Mouse (Mus musculus) left cerebral cortex, adult 2 months (tissue): ENCODE measurements around the gene Blm. TPM values are rescaled to one million over a fixed set of nuclear protein-coding genes. Genes with fewer than 3 reads are reported as not detected.

Experiments used
- DNase-seq, 2 experiments: peaks; one replicate each; pipeline ENCODE4 v3.0.0; 2021 to 2022; ENCODE audit warnings: low spot score in 2 of 2, mixed read lengths in 1 of 2; ENCODE audit errors: extremely low spot score in 1 of 2
- H3K27ac ChIP-seq: fragments of 200-600 bp; 2 replicates; pipeline ENCODE4 v1.8.1; 2022
- H3K4me3 ChIP-seq: fragments of 200-600 bp; 2 replicates; pipeline ENCODE4 v1.8.1; 2022
- CTCF ChIP-seq: fragments of 200-600 bp; IDR thresholded peaks from 2 replicates; pipeline ENCODE4 v1.8.1; 2022; ENCODE audit warnings: antibody characterized with exemption, mild to moderate bottlenecking, moderate library complexity
- intact Hi-C: fragments of 180-260 bp; cut with DNase I; formaldehyde crosslinking; loops from one replicate; pipeline ENCODE4 v1.15.1; 2025
- long read RNA-seq, 2 experiments: library from polyadenylated mRNA; stranded (forward); transcript quantifications; one replicate each; pipeline ENCODE4 v2.0.0; 2021; ENCODE audit warnings: borderline mapping rate in 2 of 2
- total RNA-seq, 2 experiments: library from RNA; stranded (reverse); gene quantifications; 2 replicates each; pipeline ENCODE4 v1.2.3; 2021

The Blm gene
- 1 to 10 TPM; 2.9 to 6.9 TPM for total RNA-seq
- long read RNA-seq, experiment 1, full-length matches to known transcripts: 3 of 5 reads
- long read RNA-seq, experiment 1, partial matches to known transcripts: 0 of 5 reads
- long read RNA-seq, experiment 1, other reads (novel, unspliced or antisense): 2 of 5 reads
- long read RNA-seq, experiment 2: 0 reads

- intact Hi-C loops: loop anchor here (5.0 kb wide), 1 partner anchor 138 kb away; no protein-coding TSS in a partner anchor
- TF ChIP-seq CTCF: no peak; the same call in 1 of the 2 replicates
- peak; percentile 95 to 96 for DNase-seq
- Histone ChIP-seq H3K4me3 (peak within 1 kb of the TSS; percentile 61), H3K27ac (peak within 1 kb of the TSS; percentile 73)
Observed at GRCm38 (mm10) chr7:80535009-80535744, at the start of gene Blm. Gene Blm, minus strand, starts transcription at chr7:80535119.

- peak; percentile 46 to 55 for DNase-seq
- intact Hi-C loops: loop anchor here (1.0 to 10.0 kb wide), 2 partner anchors 198 to 449 kb away; no protein-coding TSS in a partner anchor
- H3K27ac ChIP-seq: no peak overlapping the region
- peak; percentile 88 for TF ChIP-seq CTCF
- no peak overlapping the region for H3K4me3 ChIP-seq
Observed at GRCm38 (mm10) chr7:80583981-80584380, 49.1 kb upstream of the Blm start.

- intact Hi-C loops: loop anchor here (10.0 kb wide), 1 partner anchor 448 kb away; no protein-coding TSS in a partner anchor
- no peak for TF ChIP-seq CTCF
- no peak overlapping the region for H3K4me3 ChIP-seq
Observed at GRCm38 (mm10) chr7:80582821-80583451, 48.0 kb upstream of the Blm start.

GRCm38 (mm10) chr7:80580368-80580767 lies 45.4 kb upstream of the Blm start:
- DNase-seq: peak; percentile 36 to 42
- no peak overlapping the region for H3K4me3 ChIP-seq
- H3K27ac ChIP-seq: no peak overlapping the region
- TF ChIP-seq CTCF: peak; percentile 75
- intact Hi-C loops: loop anchor here (1.0 to 10.0 kb wide), 2 partner anchors 194 to 446 kb away; no protein-coding TSS in a partner anchor

More at GRCm38 (mm10) chr7:80582821-80583451, 48.0 kb upstream of the Blm start:
- no peak for DNase-seq
- no peak overlapping the region for H3K27ac ChIP-seq

GRCm38 (mm10) chr7:80577417-80577980 lies 42.6 kb upstream of the Blm start:
- TF ChIP-seq CTCF: no peak
- intact Hi-C loops: no loop called here
- DNase-seq: no peak
- Histone ChIP-seq H3K4me3 (no peak overlapping the region), H3K27ac (no peak overlapping the region)

- no peak for DNase-seq
- intact Hi-C loops: no loop called here
- H3K27ac ChIP-seq: no peak overlapping the region
- H3K4me3 ChIP-seq: no peak overlapping the region
- no peak for TF ChIP-seq CTCF
Observed at GRCm38 (mm10) chr7:80576626-80577025, 41.7 kb upstream of the Blm start.

- intact Hi-C loops: no loop called here
- H3K27ac ChIP-seq: no peak overlapping the region
- no peak for TF ChIP-seq CTCF
- no peak for DNase-seq
- H3K4me3 ChIP-seq: no peak overlapping the region
Observed at GRCm38 (mm10) chr7:80575750-80576149, 40.8 kb upstream of the Blm start.

GRCm38 (mm10) chr7:80573076-80573475 lies 38.2 kb upstream of the Blm start:
- intact Hi-C loops: no loop called here
- no peak overlapping the region for H3K27ac ChIP-seq
- no peak for DNase-seq
- H3K4me3 ChIP-seq: no peak overlapping the region
- no peak for TF ChIP-seq CTCF

GRCm38 (mm10) chr7:80567982-80568381 lies 33.1 kb upstream of the Blm start:
- no peak overlapping the region for H3K4me3 ChIP-seq
- H3K27ac ChIP-seq: no peak overlapping the region
- TF ChIP-seq CTCF: no peak
- intact Hi-C loops: no loop called here
- no peak for DNase-seq

GRCm38 (mm10) chr7:80561931-80562330 lies 27.0 kb upstream of the Blm start:
- DNase-seq: no peak
- H3K27ac ChIP-seq: no peak overlapping the region
- H3K4me3 ChIP-seq: no peak overlapping the region
- intact Hi-C loops: no loop called here
- no peak for TF ChIP-seq CTCF

- intact Hi-C loops: no loop called here
- DNase-seq: no peak
- TF ChIP-seq CTCF: no peak
Observed at GRCm38 (mm10) chr7:80561271-80561670, 26.4 kb upstream of the Blm start.

GRCm38 (mm10) chr7:80558572-80558971 lies 23.7 kb upstream of the Blm start:
- intact Hi-C loops: no loop called here
- H3K27ac ChIP-seq: no peak overlapping the region
- no peak overlapping the region for H3K4me3 ChIP-seq
- TF ChIP-seq CTCF: no peak
- DNase-seq: no peak

More at GRCm38 (mm10) chr7:80561271-80561670, 26.4 kb upstream of the Blm start:
- no peak overlapping the region for H3K27ac ChIP-seq
- no peak overlapping the region for H3K4me3 ChIP-seq
